Mouse (Mus musculus): ENCODE results near the gene Casd1. TPM values are rescaled to one million over a fixed set of nuclear protein-coding genes. Genes with fewer than 3 reads are reported as not detected.

Casd1 gene
- polyA plus RNA-seq, 1 experiment = 15.1 TPM

DNA sequence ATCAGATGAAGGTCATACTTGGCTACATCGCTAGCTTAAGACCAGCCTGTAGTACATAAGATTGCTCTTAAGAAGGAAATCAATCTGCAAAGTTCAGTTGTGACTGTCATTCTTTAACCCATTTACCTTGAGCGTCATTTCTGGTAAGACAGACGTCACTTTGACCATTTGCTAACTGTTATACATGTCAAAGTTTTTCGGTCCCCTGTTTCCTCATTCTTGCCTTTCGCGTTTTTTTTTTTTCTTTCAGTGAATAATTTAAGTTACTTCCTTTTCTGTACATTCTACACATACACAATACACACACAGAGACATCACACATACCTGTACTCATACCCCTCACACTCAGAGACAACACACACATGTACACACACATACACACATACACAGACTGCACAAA, 64.5 kb downstream of the Casd1 start:
- TF ChIP-seq POLR2A (IDR thresholded peaks at IDR 0.05; ENCODE audit: low read depth, low read length) (no peak), CTCF (conservative IDR thresholded peaks at IDR 0.05; ENCODE audit: insufficient read depth, insufficient read length, low read depth, low read length) (no peak)
- H3K27ac ChIP-seq (ENCODE audit: insufficient read depth, low read depth, low read length) = no peak overlapping the region
- no peaks in the 10 kb centered on the region for H3K4me1 ChIP-seq (ENCODE audit: control insufficient read depth, insufficient read depth, low read length)
- H3K27me3 ChIP-seq (replicated peaks; ENCODE audit: control insufficient read depth, insufficient read depth, low read length) = no peaks in the 10 kb centered on the region
- DNase-seq = no peak
- H3K36me3 ChIP-seq (ENCODE audit: control insufficient read depth, insufficient read depth, low read length) = no peaks in the 10 kb centered on the region
- no peak overlapping the region for H3K4me3 ChIP-seq (ENCODE audit: insufficient read depth, low read depth, low read length)
- 92% methylated on average over 6 of the region's 6 CpGs for WGBS

DNA sequence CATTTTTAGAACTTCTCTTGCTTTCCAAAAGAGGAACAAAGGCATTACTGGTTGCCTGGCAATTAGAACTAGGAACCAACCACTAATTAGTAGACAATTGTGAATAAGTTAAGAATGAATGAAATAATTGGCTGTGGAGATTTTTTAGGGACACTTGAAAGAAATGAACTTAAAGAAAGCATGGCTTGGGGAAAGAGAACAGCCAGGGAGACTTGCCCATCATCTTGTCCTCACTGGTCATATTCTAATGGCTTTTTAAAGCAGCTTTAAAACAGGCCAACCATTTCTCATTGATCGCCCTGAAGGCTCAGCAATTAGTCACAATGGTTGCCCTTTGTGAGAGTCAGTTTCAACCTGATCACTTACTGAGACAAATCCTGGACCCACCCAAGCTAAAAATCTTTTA, 76.7 kb downstream of the Casd1 start:
- no peak for DNase-seq
- Histone ChIP-seq H3K27ac (ENCODE audit: insufficient read depth, low read depth, low read length) (no peak overlapping the region), H3K4me1 (ENCODE audit: control insufficient read depth, insufficient read depth, low read length) (no peaks in the 10 kb centered on the region), H3K4me3 (ENCODE audit: insufficient read depth, low read depth, low read length) (no peak overlapping the region), H3K27me3 (replicated peaks; ENCODE audit: control insufficient read depth, insufficient read depth, low read length) (no peaks in the 10 kb centered on the region), H3K36me3 (ENCODE audit: control insufficient read depth, insufficient read depth, low read length) (no peaks in the 10 kb centered on the region)
- 50% methylated on average over 1 of the region's 1 CpGs for WGBS
- TF ChIP-seq CTCF (conservative IDR thresholded peaks at IDR 0.05; ENCODE audit: insufficient read depth, insufficient read length, low read depth, low read length) (no peak), POLR2A (IDR thresholded peaks at IDR 0.05; ENCODE audit: low read depth, low read length) (no peak)

DNA sequence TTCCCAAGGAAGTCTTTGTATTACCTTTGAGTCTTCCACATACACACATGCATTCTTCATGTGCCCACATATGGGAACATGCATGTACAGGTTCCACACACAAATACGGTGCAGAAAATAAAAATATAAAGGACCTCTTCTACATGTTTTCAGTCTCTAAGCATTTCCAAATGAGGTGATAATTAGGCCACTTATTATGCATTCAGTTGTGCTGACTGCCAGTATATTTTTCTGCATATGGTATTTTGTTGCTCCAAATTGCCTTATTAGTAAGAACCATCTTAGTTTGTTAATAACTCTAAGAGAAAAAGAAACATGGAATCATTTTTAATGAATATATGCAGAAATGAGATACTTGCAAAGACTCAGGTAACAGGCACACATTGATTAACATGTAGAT, 79.3 kb downstream of the Casd1 start:
- TF ChIP-seq POLR2A (IDR thresholded peaks at IDR 0.05; ENCODE audit: low read depth, low read length) (no peak), CTCF (conservative IDR thresholded peaks at IDR 0.05; ENCODE audit: insufficient read depth, insufficient read length, low read depth, low read length) (no peak)
- no peaks in the 10 kb centered on the region for H3K36me3 ChIP-seq (ENCODE audit: control insufficient read depth, insufficient read depth, low read length)
- 96% methylated on average over 1 of the region's 1 CpGs for WGBS
- no peaks in the 10 kb centered on the region for H3K4me1 ChIP-seq (ENCODE audit: control insufficient read depth, insufficient read depth, low read length)
- no peaks in the 10 kb centered on the region for H3K27me3 ChIP-seq (replicated peaks; ENCODE audit: control insufficient read depth, insufficient read depth, low read length)
- no peak overlapping the region for H3K4me3 ChIP-seq (ENCODE audit: insufficient read depth, low read depth, low read length)
- H3K27ac ChIP-seq (ENCODE audit: insufficient read depth, low read depth, low read length) = no peak overlapping the region
- DNase-seq = no peak

DNA sequence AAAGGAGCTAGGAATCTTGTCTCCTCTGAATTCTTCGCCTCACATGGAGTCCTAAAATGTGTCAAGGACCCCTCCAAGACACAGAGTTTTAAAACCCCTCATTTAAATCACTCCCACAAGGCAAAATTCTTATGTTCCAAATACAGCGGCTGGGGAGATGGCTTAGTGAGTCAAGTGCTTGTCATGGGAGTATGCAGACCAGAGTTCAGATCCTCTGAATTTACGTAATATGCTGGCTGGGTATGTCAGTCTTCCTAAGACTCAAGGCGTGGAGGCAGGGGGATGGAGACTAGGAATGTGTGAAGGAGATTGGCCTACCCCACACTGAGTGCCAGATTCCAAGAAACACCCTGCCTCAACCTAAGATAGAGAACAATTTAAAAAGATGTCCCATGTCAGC, 79.9 kb downstream of the Casd1 start:
- no peaks in the 10 kb centered on the region for H3K36me3 ChIP-seq (ENCODE audit: control insufficient read depth, insufficient read depth, low read length)
- 93% methylated on average over 4 of the region's 4 CpGs for WGBS
- no peaks in the 10 kb centered on the region for H3K27me3 ChIP-seq (replicated peaks; ENCODE audit: control insufficient read depth, insufficient read depth, low read length)
- H3K4me3 ChIP-seq (ENCODE audit: insufficient read depth, low read depth, low read length) = no peak overlapping the region
- TF ChIP-seq CTCF (conservative IDR thresholded peaks at IDR 0.05; ENCODE audit: insufficient read depth, insufficient read length, low read depth, low read length) = no peak
- TF ChIP-seq POLR2A (IDR thresholded peaks at IDR 0.05; ENCODE audit: low read depth, low read length) = no peak
- no peaks in the 10 kb centered on the region for H3K4me1 ChIP-seq (ENCODE audit: control insufficient read depth, insufficient read depth, low read length)
- no peak for DNase-seq
- no peak overlapping the region for H3K27ac ChIP-seq (ENCODE audit: insufficient read depth, low read depth, low read length)

DNA sequence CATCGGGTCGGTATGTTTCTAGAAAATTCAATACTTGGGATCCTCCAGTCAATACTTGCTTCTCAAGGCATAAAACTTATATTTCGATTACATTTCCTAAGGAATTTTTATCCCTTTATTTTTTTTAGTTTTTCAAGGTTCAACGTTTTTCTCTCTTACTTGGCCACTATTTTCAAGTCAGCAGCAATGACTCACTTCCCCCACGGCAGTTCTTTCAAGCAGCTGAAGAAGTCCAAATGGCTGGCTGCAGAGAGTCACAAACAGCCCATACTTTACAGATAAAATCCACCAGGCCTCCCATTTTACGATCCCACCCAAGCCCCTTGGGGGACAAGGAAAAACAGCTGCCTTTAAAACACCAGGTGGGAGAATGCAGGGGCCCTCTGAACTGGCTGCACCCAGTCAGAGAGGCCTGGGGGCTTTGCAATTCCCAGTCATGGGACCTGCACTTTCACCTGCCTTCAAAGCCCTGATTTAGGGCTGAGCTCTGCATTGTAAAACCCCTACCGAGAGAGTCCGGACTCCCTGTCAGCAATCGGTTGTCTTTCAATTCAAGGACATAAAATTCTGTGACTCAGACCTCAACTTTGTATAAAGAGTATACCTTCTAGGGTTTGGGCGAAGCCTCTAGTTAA, 84.2 kb downstream of the Casd1 start:
- Histone ChIP-seq H3K27ac (ENCODE audit: insufficient read depth, low read depth, low read length) (no peak overlapping the region), H3K27me3 (replicated peaks; ENCODE audit: control insufficient read depth, insufficient read depth, low read length) (no peaks in the 10 kb centered on the region), H3K4me3 (ENCODE audit: insufficient read depth, low read depth, low read length) (no peak overlapping the region), H3K36me3 (ENCODE audit: control insufficient read depth, insufficient read depth, low read length) (no peaks in the 10 kb centered on the region), H3K4me1 (ENCODE audit: control insufficient read depth, insufficient read depth, low read length) (no peaks in the 10 kb centered on the region)
- TF ChIP-seq CTCF (conservative IDR thresholded peaks at IDR 0.05; ENCODE audit: insufficient read depth, insufficient read length, low read depth, low read length) (no peak), POLR2A (IDR thresholded peaks at IDR 0.05; ENCODE audit: low read depth, low read length) (no peak)
- WGBS = 53% methylated on average over 10 of the region's 10 CpGs
- no peak for DNase-seq

DNA sequence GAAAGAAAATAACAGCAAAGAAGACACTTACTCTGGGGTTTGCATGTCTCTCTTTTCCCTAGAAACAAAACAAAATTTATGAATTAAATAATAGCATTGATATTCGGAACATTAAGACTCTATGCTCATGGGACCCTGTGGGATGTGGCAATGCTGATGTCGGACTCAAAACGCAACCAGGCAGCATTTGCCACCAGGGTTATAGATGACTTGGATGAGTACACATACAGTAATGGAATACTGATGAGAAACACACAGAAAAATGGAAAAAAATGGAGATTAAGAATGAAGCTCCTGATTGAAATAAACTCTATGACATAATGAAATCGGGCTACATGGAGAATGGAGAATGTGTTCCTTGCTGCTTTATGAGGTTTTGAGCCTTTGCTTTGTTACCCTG, 89.8 kb downstream of the Casd1 start:
- no peak overlapping the region for H3K4me3 ChIP-seq (ENCODE audit: insufficient read depth, low read depth, low read length)
- TF ChIP-seq POLR2A (IDR thresholded peaks at IDR 0.05; ENCODE audit: low read depth, low read length) = no peak
- no peak for TF ChIP-seq CTCF (conservative IDR thresholded peaks at IDR 0.05; ENCODE audit: insufficient read depth, insufficient read length, low read depth, low read length)
- 97% methylated on average over 4 of the region's 4 CpGs for WGBS
- no peak overlapping the region for H3K27ac ChIP-seq (ENCODE audit: insufficient read depth, low read depth, low read length)
- H3K4me1 ChIP-seq (ENCODE audit: control insufficient read depth, insufficient read depth, low read length) = no peaks in the 10 kb centered on the region
- no peaks in the 10 kb centered on the region for H3K27me3 ChIP-seq (replicated peaks; ENCODE audit: control insufficient read depth, insufficient read depth, low read length)
- no peaks in the 10 kb centered on the region for H3K36me3 ChIP-seq (ENCODE audit: control insufficient read depth, insufficient read depth, low read length)
- no peak for DNase-seq

Other genes with a start within 250 kb of the Casd1 start
- gene Col1a2, start 96.0 kb upstream of the Casd1 start, polyA plus RNA-seq (2012; rRNA removed) = 67.1 and 67.9 TPM in 2 replicates
- 7.0 and 8.0 TPM in 2 replicates for gene Sgce, start 146.4 kb downstream of the Casd1 start, polyA plus RNA-seq (2012; rRNA removed)
- 0.27 and 0.77 TPM in 2 replicates for gene Peg10, start 146.5 kb downstream of the Casd1 start, polyA plus RNA-seq (2012; rRNA removed)

All from kidney, adult 2 months (tissue).